Mouse (Mus musculus) CH12.LX (cell line): ENCODE results near the gene Bcor. TPM values are rescaled to one million over a fixed set of nuclear protein-coding genes. Genes with fewer than 3 reads are reported as not detected.

ENCODE experiments used
- DNase-seq: peaks from one replicate; pipeline ENCODE4 v3.0.0-alpha.2; 2013; ENCODE audit errors: extremely low read depth
- H3K27ac ChIP-seq: 2 replicates; pipeline ENCODE4 v1.5.1; 2012; ENCODE audit warnings: low read depth, mild to moderate bottlenecking, control low read depth, moderate library complexity; ENCODE audit not compliant: insufficient read depth
- H3K27me3 ChIP-seq: replicated peaks from 2 replicates; pipeline ENCODE3; 2012; ENCODE audit warnings: inconsistent platforms
- H3K36me3 ChIP-seq, 2 experiments: replicated peaks in 1 of 2; 2 replicates each; pipeline versions ENCODE3 to v1.6.1; 2012; ENCODE audit warnings: inconsistent platforms in 1 of 2, low read length in 1 of 2, mild to moderate bottlenecking in 1 of 2, mixed read lengths in 1 of 2, moderate library complexity in 1 of 2; ENCODE audit not compliant: control insufficient read depth in 1 of 2, insufficient read depth in 1 of 2
- H3K4me1 ChIP-seq, 2 experiments: 2 replicates each; pipeline ENCODE4 v1.6.1; 2012; ENCODE audit warnings: inconsistent platforms in 1 of 2, moderate library complexity in 1 of 2; ENCODE audit not compliant: insufficient read depth in 2 of 2, control insufficient read depth in 1 of 2
- H3K4me2 ChIP-seq: 2 replicates; pipeline ENCODE4 v1.6.1; 2012; ENCODE audit warnings: low read depth, mild to moderate bottlenecking, control low read depth; ENCODE audit not compliant: poor library complexity, insufficient read depth, severe bottlenecking
- H3K4me3 ChIP-seq, 3 experiments: fragments of 150-350 bp in 1 of 3; sonication (generic) in 1 of 3; replicated peaks in 1 of 3; 2 replicates each; pipeline versions ENCODE3 to v1.5.1; 2011 to 2012; ENCODE audit warnings: low read depth in 2 of 3, low read length in 2 of 3, mild to moderate bottlenecking in 2 of 3, moderate library complexity in 2 of 3, control low read depth in 1 of 3, improper control_type of control experiment in 1 of 3, inconsistent platforms in 1 of 3, mixed read lengths in 1 of 3; ENCODE audit not compliant: poor library complexity in 1 of 3
- H3K79me2 ChIP-seq: replicated peaks from 2 replicates; pipeline ENCODE4 v1.6.1; 2012; ENCODE audit warnings: mild to moderate bottlenecking, moderate library complexity; ENCODE audit not compliant: control insufficient read depth, poor library complexity, insufficient read depth, severe bottlenecking; ENCODE audit errors: extremely low read depth
- H3K9ac ChIP-seq: 2 replicates; pipeline ENCODE4 v1.6.1; 2012; ENCODE audit warnings: low read depth, mild to moderate bottlenecking, control low read depth, moderate library complexity; ENCODE audit not compliant: insufficient read depth
- H3K9me3 ChIP-seq: replicated peaks from 2 replicates; pipeline ENCODE3; 2012; ENCODE audit warnings: low read length, inconsistent platforms, mixed read lengths
- CHD1 ChIP-seq: IDR thresholded peaks from 2 replicates; pipeline ENCODE4 v1.6.1; 2012; ENCODE audit warnings: low read depth, low read length, improper control_type of control experiment, inconsistent platforms
- CTCF ChIP-seq, 2 experiments: IDR thresholded peaks in 1 of 2; conservative IDR thresholded peaks in 1 of 2; 2 replicates each; pipeline ENCODE4 v1.5.1; 2011 to 2012; ENCODE audit warnings: low read depth in 2 of 2, low read length in 2 of 2, improper control_type of control experiment in 1 of 2, inconsistent platforms in 1 of 2, mild to moderate bottlenecking in 1 of 2, moderate library complexity in 1 of 2
- E2F4 ChIP-seq: IDR thresholded peaks from 2 replicates; pipeline ENCODE4 v1.6.1; 2011; ENCODE audit warnings: low read depth, low read length, improper control_type of control experiment; ENCODE audit not compliant: insufficient replicate concordance
- EP300 ChIP-seq: IDR thresholded peaks from 2 replicates; pipeline ENCODE4 v1.6.1; 2011; ENCODE audit warnings: low read length, improper control_type of control experiment
- GABPA ChIP-seq: IDR thresholded peaks from 2 replicates; pipeline ENCODE4 v1.6.1; 2012; ENCODE audit warnings: low read depth, low read length, improper control_type of control experiment, inconsistent platforms; ENCODE audit not compliant: insufficient replicate concordance
- IRF4 ChIP-seq: IDR thresholded peaks from 2 replicates; pipeline ENCODE4 v1.6.1; 2014; ENCODE audit warnings: low read depth, mild to moderate bottlenecking, inconsistent platforms, low read length, improper control_type of control experiment
- JUND ChIP-seq: conservative IDR thresholded peaks from 2 replicates; pipeline ENCODE4 v1.6.1; 2011; ENCODE audit warnings: low read depth, low read length, improper control_type of control experiment
- KAT2A ChIP-seq: IDR thresholded peaks from 2 replicates; pipeline ENCODE4 v1.6.1; 2012; ENCODE audit warnings: low read length, improper control_type of control experiment, inconsistent platforms; ENCODE audit not compliant: insufficient replicate concordance
- MAX ChIP-seq: IDR thresholded peaks from 2 replicates; pipeline ENCODE4 v1.6.1; 2011; ENCODE audit warnings: low read length, improper control_type of control experiment
- MEF2A ChIP-seq: IDR thresholded peaks from 2 replicates; pipeline ENCODE4 v1.6.1; 2014; ENCODE audit warnings: low read depth, mild to moderate bottlenecking, inconsistent platforms, low read length, improper control_type of control experiment, borderline replicate concordance
- MXI1 ChIP-seq: IDR thresholded peaks from 2 replicates; pipeline ENCODE4 v1.6.1; 2011; ENCODE audit warnings: mild to moderate bottlenecking, low read depth, low read length, improper control_type of control experiment
- NELFE ChIP-seq: IDR thresholded peaks from 2 replicates; pipeline ENCODE4 v1.6.1; 2011; ENCODE audit warnings: low read depth, low read length, improper control_type of control experiment
- NRF1 ChIP-seq: IDR thresholded peaks from 2 replicates; pipeline ENCODE4 v1.6.1; 2014; ENCODE audit warnings: low read depth, mild to moderate bottlenecking, inconsistent platforms, low read length, improper control_type of control experiment, moderate library complexity
- PAX5 ChIP-seq: IDR thresholded peaks from 2 replicates; pipeline ENCODE4 v1.6.1; 2012; ENCODE audit warnings: low read length, inconsistent platforms, mixed read lengths
- RCOR1 ChIP-seq: conservative IDR thresholded peaks from 2 replicates; pipeline ENCODE4 v1.6.1; 2012; ENCODE audit warnings: low read depth, mild to moderate bottlenecking, inconsistent platforms, low read length, improper control_type of control experiment
- SIN3A ChIP-seq: IDR thresholded peaks from 2 replicates; pipeline ENCODE4 v1.6.1; 2012; ENCODE audit warnings: low read length, improper control_type of control experiment, inconsistent platforms
- TCF12 ChIP-seq: IDR thresholded peaks from 2 replicates; pipeline ENCODE4 v1.6.1; 2014; ENCODE audit warnings: low read depth, mild to moderate bottlenecking, inconsistent platforms, low read length, improper control_type of control experiment
- UBTF ChIP-seq: IDR thresholded peaks from 2 replicates; pipeline ENCODE4 v1.6.1; 2012; ENCODE audit warnings: low read depth, mild to moderate bottlenecking, inconsistent platforms, low read length, improper control_type of control experiment, moderate library complexity
- USF1 ChIP-seq: IDR thresholded peaks from 2 replicates; pipeline ENCODE4 v1.6.1; 2014; ENCODE audit warnings: low read depth, mild to moderate bottlenecking, inconsistent platforms, low read length, improper control_type of control experiment
- USF2 ChIP-seq: conservative IDR thresholded peaks from 2 replicates; pipeline ENCODE4 v1.6.1; 2011; ENCODE audit warnings: low read depth, low read length, improper control_type of control experiment
- ZKSCAN1 ChIP-seq: IDR thresholded peaks from 2 replicates; pipeline ENCODE4 v1.6.1; 2012; ENCODE audit warnings: low read depth, inconsistent platforms, low read length, improper control_type of control experiment, borderline replicate concordance
- ZMIZ1 ChIP-seq: IDR thresholded peaks from 2 replicates; pipeline ENCODE4 v1.6.1; 2012; ENCODE audit warnings: low read depth, mild to moderate bottlenecking, inconsistent platforms, low read length, improper control_type of control experiment
- ZNF384 ChIP-seq: IDR thresholded peaks from 2 replicates; pipeline ENCODE4 v1.6.1; 2012; ENCODE audit warnings: low read depth, low read length, improper control_type of control experiment, inconsistent platforms
- dilution Hi-C: fragments of 300-500 bp; cut with MboI; formaldehyde crosslinking; loops from 2 replicates; pipeline ENCODE4 v1.14.3; 2020; ENCODE audit warnings: low sequenced_read_pairs; ENCODE audit not compliant: extremely low pct_unique_long_range_greater_than_20kb, extremely low pct_ligation_motif_present
- in situ Hi-C: fragments of 300-500 bp; cut with MboI; formaldehyde crosslinking; loops from 3 replicates; pipeline ENCODE4 v1.14.3; 2019; ENCODE audit warnings: low sequenced_read_pairs, low pct_ligation_motif_present, low pct_unique_long_range_greater_than_20kb, mixed read lengths
- polyA plus RNA-seq: library from polyadenylated mRNA; unstranded; fragments of >175 nt; gene quantifications from 2 replicates; pipeline ENCODE4 v1.2.1, GENCODE M21; 2012; ENCODE audit warnings: low read depth; ENCODE audit not compliant: insufficient read length
- total RNA-seq, 2 experiments: library from RNA; depleted of rRNA; stranded (reverse); fragments of 300-350 nt in 1 of 2; fragments of >200 nt in 1 of 2; gene quantifications; 2 replicates each; pipeline ENCODE4 v1.2.3; 2012 to 2014

Gene Bcor
- total and polyA plus RNA-seq, 3 experiments: 14.3 to 41.1 (median 33.8) TPM

- H3K4me2 ChIP-seq: no peak overlapping the region
- H3K9ac ChIP-seq: no peak overlapping the region
- no peak for TF ChIP-seq KAT2A
- no peak for TF ChIP-seq MAX
- no peak for TF ChIP-seq NELFE
- no peak for TF ChIP-seq E2F4
- TF ChIP-seq RCOR1: no peak
- no peak for TF ChIP-seq SIN3A
- TF ChIP-seq ZKSCAN1: no peak
- TF ChIP-seq TCF12: no peak
- no peak for TF ChIP-seq MEF2A
- TF ChIP-seq JUND: no peak
- TF ChIP-seq UBTF: no peak
- TF ChIP-seq EP300: no peak
- no peak for TF ChIP-seq USF1
- no peak for TF ChIP-seq USF2
- TF ChIP-seq CHD1: no peak
- no peak for TF ChIP-seq ZMIZ1
- no peak for TF ChIP-seq GABPA
- no peaks in the 10 kb centered on the region for H3K27me3 ChIP-seq
- H3K4me1 ChIP-seq: peaks cover 10 to 17% of the 10 kb centered on the region in 2 experiments
- peaks cover 86 to 93% of the 10 kb centered on the region in 2 experiments for H3K36me3 ChIP-seq
- H3K79me2 ChIP-seq: peaks cover 15% of the 10 kb centered on the region
- no peak overlapping the region for H3K27ac ChIP-seq
- dilution Hi-C loops (no loop called here), in situ Hi-C loops (no loop called here)
- no peaks in the 10 kb centered on the region for H3K9me3 ChIP-seq
- DNase-seq: no peak
- no peak overlapping the region for H3K4me3 ChIP-seq
Measured at GRCm38 (mm10) chrX:12046676-12047075, 113.5 kb downstream of the Bcor start.

DNA sequence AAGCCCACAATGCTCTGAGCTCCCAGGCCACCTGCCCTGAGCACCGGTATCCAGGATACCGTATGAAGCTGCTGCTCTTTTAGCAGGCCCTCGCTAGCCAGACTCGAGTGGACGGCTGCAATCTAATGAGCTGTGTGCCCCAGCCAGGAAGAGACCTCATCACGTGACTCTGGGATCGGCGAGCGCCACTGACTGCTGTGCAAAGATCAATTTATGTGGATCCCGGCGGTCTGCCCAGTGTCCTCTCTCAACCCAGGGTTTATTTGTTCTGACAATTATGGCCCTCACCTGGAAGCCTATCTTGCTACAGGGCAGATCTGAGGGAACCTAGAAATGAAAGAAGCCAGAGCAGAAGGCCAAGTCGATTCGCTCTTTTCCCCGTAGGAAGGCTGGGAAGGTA lies 116.8 kb downstream of the Bcor start:
- Histone ChIP-seq H3K9ac (no peak overlapping the region), H3K4me1 (peaks cover 6% of the 10 kb centered on the region in 2 experiments; a peak in 3 of 4 replicates), H3K36me3 (peaks cover 90 to 93% of the 10 kb centered on the region in 2 experiments), H3K79me2 (peaks cover 5% of the 10 kb centered on the region; the same call in 1 of the 2 replicates), H3K9me3 (no peaks in the 10 kb centered on the region), H3K4me2 (no peak overlapping the region), H3K4me3 (no peak overlapping the region), H3K27ac (no peak overlapping the region), H3K27me3 (no peaks in the 10 kb centered on the region)
- dilution Hi-C loops: no loop called here
- no peak for DNase-seq
- in situ Hi-C loops: no loop called here
- TF ChIP-seq MXI1: no peak
- no peak for TF ChIP-seq ZNF384
- TF ChIP-seq PAX5: no peak
- no peak for TF ChIP-seq GABPA
- TF ChIP-seq NRF1: no peak
- no peak for TF ChIP-seq E2F4
- TF ChIP-seq IRF4: no peak
- TF ChIP-seq MEF2A: no peak
- TF ChIP-seq CTCF (conservative IDR thresholded peaks at IDR 0.05 in 1 of 2, IDR thresholded peaks at IDR 0.05 in 1 of 2; ENCODE audit: low read depth in 2 of 2, low read length in 2 of 2): no peak
- TF ChIP-seq EP300: no peak
